Mouse (Mus musculus) heart, postnatal 0 days (tissue): ENCODE measurements around the gene Rbms3.

ENCODE experiments used
- CTCF ChIP-seq: IDR thresholded peaks from 2 replicates; pipeline ENCODE4 v1.5.1; 2016; ENCODE audit warnings: antibody characterized with exemption, control low read depth, low read depth
- EP300 ChIP-seq: IDR thresholded peaks from 2 replicates; pipeline ENCODE4 v1.6.1; 2016; ENCODE audit warnings: antibody characterized with exemption, low read depth

GRCm38 (mm10) chr9:117442611-117443010, 187.1 kb downstream of the Rbms3 start:
- TF ChIP-seq CTCF (no peak), EP300 (no peak)
